Comparison of ENCODE assay signal across 8 mouse cellular contexts in genomic region chr1:83408021-83408464, GRCm38 (mm10). TPM values are rescaled to one million over a fixed set of nuclear protein-coding genes. Genes with fewer than 3 reads are reported as not detected.
DNase-seq lines count a peak whose midpoint lies in the region; ATAC-seq lines count a peak whose summit lies in the region.
"Had no signal": no experiment of that assay in that cellular context is flagged by ENCODE, and none has a peak within 500 bp of the region (broad histone marks: within the 10 kb centered on the region; RNA-seq: fewer than 3 reads in every experiment).

Sphkap (minus strand) TSS chr1:83408200.

- ATAC-seq in embryonic facial prominence, embryonic 15.5 days (ENCODE audit: insufficient number of reproducible peaks, low FRiP score, low TSS enrichment, low read depth), result peak; percentile 39; the same call in 1 of the 2 replicates
- ATAC-seq in liver, embryonic 12.5 days, result no peak

- no peaks in the 10 kb centered on the region for H3K9me3 ChIP-seq in embryonic facial prominence, embryonic 15.5 days (replicated peaks)
- H3K9me3 ChIP-seq in heart, embryonic 10.5 days, result no peaks in the 10 kb centered on the region
- no peaks in the 10 kb centered on the region for H3K9me3 ChIP-seq in liver, embryonic 12.5 days (replicated peaks)

- H3K9ac ChIP-seq in embryonic facial prominence, embryonic 15.5 days, result no peak within 1 kb of the TSS
- no peak within 1 kb of the TSS for H3K9ac ChIP-seq in liver, embryonic 12.5 days

- H3K4me1 ChIP-seq in embryonic facial prominence, embryonic 15.5 days, result peaks cover 13% of the 10 kb centered on the region; the same call in 1 of the 2 replicates
- no peaks in the 10 kb centered on the region; the same call in 1 of the 2 replicates for H3K4me1 ChIP-seq in heart, embryonic 10.5 days
- H3K4me1 ChIP-seq in liver, embryonic 12.5 days, result no peaks in the 10 kb centered on the region

- H3K27me3 ChIP-seq in embryonic facial prominence, embryonic 15.5 days, result 0 out of 2 replicates have a peak, but pooled peaks cover 6% of the 10 kb centered on the region
- H3K27me3 ChIP-seq in heart, embryonic 10.5 days (ENCODE audit: insufficient read depth, poor library complexity, severe bottlenecking), result no peaks in the 10 kb centered on the region
- peaks cover 12% of the 10 kb centered on the region; the same call in 1 of the 2 replicates for H3K27me3 ChIP-seq in liver, embryonic 12.5 days (replicated peaks)

- under 1% methylated on average over 16 of the region's 16 CpGs for WGBS in embryonic facial prominence, embryonic 15.5 days
- WGBS in heart, embryonic 10.5 days, result under 1% methylated on average over 16 of the region's 16 CpGs
- WGBS in liver, embryonic 12.5 days (ENCODE audit: insufficient replicate concordance), result 2% methylated on average over 16 of the region's 16 CpGs

- H3K4me3 ChIP-seq in embryonic facial prominence, embryonic 15.5 days (replicated peaks), result peak within 1 kb of the TSS; percentile 38
- H3K4me3 ChIP-seq in heart, embryonic 10.5 days, result peak within 1 kb of the TSS; percentile 71
- H3K4me3 ChIP-seq in liver, embryonic 12.5 days, result peak within 1 kb of the TSS; percentile 28
- H3K4me3 ChIP-seq: erythroblast, embryonic 14.5 days had no signal

- no peaks in the 10 kb centered on the region for H3K36me3 ChIP-seq in embryonic facial prominence, embryonic 15.5 days
- H3K36me3 ChIP-seq in heart, embryonic 10.5 days, result no peaks in the 10 kb centered on the region
- no peaks in the 10 kb centered on the region for H3K36me3 ChIP-seq in liver, embryonic 12.5 days

- DNase-seq in cerebellum, adult 11-12 months, result peak; percentile 88
- peak; percentile 94 for DNase-seq in heart, embryonic 10.5 days (ENCODE audit: low spot score)
- DNase-seq in kidney, postnatal 10 days, result peak; percentile 55
- peak; percentile 1 for DNase-seq in ovary, adult 18-20 months (ENCODE audit: low spot score)
- DNase-seq in thymus, postnatal 14 days, result no peak

- no peak within 1 kb of the TSS for H3K27ac ChIP-seq in embryonic facial prominence, embryonic 15.5 days (replicated peaks)
- H3K27ac ChIP-seq in heart, embryonic 10.5 days, result peak within 1 kb of the TSS; percentile 86
- H3K27ac ChIP-seq in liver, embryonic 12.5 days, result no peak within 1 kb of the TSS

- peak within 1 kb of the TSS; percentile 74 for H3K4me2 ChIP-seq in embryonic facial prominence, embryonic 15.5 days (replicated peaks)
- H3K4me2 ChIP-seq in liver, embryonic 12.5 days, result peak within 1 kb of the TSS; percentile 54

RNA-seq across cellular contexts. Expression of gene Sphkap, which starts in this region (rescaled TPM):
- 0.50 and 0.79 TPM in 2 replicates for polyA plus RNA-seq in embryonic facial prominence, embryonic 15.5 days (2015; fragmentation: Nextera tagmentation; extraction: Ambion mirVana)
- polyA plus RNA-seq in heart, embryonic 10.5 days (2016; fragmentation: Nextera tagmentation; extraction: Ambion mirVana), result 20.9 and 28.4 TPM in 2 replicates
- polyA plus RNA-seq in liver, embryonic 12.5 days (2016; fragmentation: Nextera tagmentation; extraction: Ambion mirVana), result 0.10 and 0.19 TPM in 2 replicates
- polyA plus RNA-seq: erythroblast, embryonic 14.5 days had no signal

Comparison
In these comparisons a context has a peak if more than half of its experiments do, and no peak if none do; other contexts are left out.
1. RNA of gene Sphkap (polyA plus RNA-seq): 20.9 to 28.4 TPM in heart, embryonic 10.5 days; 0.50 to 0.79 TPM in embryonic facial prominence, embryonic 15.5 days and 0.10 to 0.19 TPM in liver, embryonic 12.5 days; every median in the first group is over 10 times any median in the second.
2. Peak in ATAC-seq, H3K4me3 ChIP-seq and H3K4me2 ChIP-seq in embryonic facial prominence, embryonic 15.5 days; RNA of the gene not detected or under 1 TPM.
3. Peak in every context shown above with its lines, with median percentiles within 50 percentile points of each other: H3K4me3 ChIP-seq.